Mouse (Mus musculus) T-cell, adult 66 days (primary cell): Measurements from ENCODE around the gene Gm28053. TPM values are rescaled to one million over a fixed set of nuclear protein-coding genes. Genes with fewer than 3 reads are reported as not detected.

Experiments
- total RNA-seq, 2 experiments: library from RNA; stranded (reverse); gene quantifications; 3 replicates in 1 of 2; 4 replicates in 1 of 2; pipeline ENCODE4 v1.2.4; 2023

The Gm28053 gene
- 10 to 100 TPM; 10.8 to 18.8 TPM for total RNA-seq

GRCm38 (mm10) chr6:48718455-48718854 is at the start of gene Gm28053, which contains the start of gene Gimap7:
TSS of gene Gm28053 (plus strand) at chr6:48718607.
TSS of gene Gimap7 (plus strand) at chr6:48718621.

DNA sequence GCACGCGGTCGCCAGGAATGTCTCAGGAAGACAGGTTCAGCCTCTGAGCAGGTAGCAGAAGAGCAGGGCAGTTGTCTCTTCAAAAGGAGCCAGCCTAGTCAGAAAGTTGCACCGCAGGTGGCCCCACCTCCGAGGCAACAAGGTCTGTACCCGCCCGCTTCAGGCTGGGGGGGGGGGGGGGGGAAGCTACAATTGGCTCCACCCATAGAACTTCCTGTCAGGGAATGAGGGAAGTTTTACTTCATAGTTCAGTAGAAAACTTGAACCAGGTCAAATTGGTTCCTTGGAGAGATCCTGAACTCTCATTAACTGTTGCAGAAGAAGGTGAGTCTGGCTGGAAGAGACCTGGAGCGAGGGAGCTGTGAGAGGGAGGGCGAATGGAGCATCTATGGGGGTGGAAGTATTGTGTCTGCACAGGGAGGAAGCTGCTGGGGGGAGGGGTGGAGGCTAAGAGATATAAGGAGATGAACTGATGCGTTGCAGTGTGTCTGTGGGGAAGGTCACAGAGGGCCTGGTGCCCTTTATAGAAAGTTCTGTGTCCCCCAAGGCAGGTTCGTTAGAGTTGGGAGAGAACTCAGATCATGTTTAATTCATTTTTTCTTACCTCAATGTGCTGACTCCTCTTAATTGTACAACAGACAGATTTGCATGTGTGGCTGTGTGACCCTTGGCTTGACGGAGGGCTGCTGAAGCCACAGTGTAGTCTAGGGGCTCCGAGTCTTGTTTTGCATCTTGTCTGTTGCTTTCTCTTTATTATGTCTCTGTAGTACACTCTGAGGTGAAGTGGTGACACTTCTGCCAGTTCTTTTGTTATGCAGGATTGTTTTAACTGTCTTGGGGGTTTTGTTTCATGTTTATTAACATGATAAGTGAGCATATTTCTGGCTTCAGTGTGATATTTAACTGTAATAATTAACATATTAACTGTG is 42.2 kb upstream of the Gm28053 start, which contains the start of gene Gimap9:
Gimap9 (plus strand) TSS at position 199 of the 929 bp plus-strand sequence.

GRCm38 (mm10) chr6:48684319-48684718 is 34.1 kb upstream of the Gm28053 start, which contains the start of gene Gimap4:
TSS of gene Gimap4 (plus strand) at chr6:48684549.

GRCm38 (mm10) chr6:48738961-48739779 is 20.8 kb downstream of the Gm28053 start, which contains the start of gene Gimap1:
TSS of gene Gimap1 (plus strand) at chr6:48739054.

DNA sequence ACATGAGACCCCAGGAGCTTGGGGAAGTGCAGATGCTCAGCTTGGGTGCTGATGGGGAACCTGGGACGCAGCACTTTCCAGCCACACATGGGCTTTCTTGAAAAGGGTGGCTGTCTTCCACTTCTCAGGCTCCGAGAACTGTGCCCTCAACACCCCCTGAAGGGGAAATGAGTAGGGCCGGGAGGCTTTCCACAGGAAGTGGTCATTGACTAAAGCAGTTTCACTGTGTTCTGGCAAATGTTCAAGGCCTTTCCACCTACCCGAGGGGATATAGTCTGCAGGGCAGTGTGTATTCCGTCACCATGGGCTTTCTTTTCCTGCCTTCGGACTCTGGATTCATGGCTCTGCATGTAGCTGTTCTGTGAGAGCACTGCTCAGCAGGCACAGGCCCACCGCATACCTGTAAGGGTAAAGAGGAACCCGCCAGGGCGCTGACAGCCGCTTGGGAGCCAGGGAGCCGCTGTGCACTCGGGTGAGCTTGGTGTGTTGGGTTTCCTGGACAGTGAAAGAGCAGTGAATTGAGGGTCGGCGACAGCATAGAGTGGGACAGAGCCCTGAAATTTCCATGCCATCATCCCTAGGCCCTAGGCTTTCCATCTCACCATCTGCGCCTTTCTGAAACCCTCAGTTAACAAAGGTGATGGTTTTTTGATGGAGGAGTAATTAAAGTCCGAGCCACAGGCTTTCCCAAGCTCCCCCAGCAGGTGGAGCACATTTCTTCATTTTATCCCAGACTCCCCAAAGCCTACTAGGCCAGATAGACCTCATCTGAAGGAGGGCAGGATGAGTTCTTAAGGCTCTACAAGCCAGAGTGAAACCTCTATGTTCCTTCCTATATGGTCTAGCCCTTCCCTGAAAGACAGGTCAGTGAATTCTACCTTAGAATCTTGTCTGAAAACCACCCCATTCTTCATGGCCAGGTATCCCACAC is 27.8 kb downstream of the Gm28053 start, which contains the start of gene Gimap5:
Gimap5 (plus strand) TSS at position 239 of the 931 bp plus-strand sequence.

DNA sequence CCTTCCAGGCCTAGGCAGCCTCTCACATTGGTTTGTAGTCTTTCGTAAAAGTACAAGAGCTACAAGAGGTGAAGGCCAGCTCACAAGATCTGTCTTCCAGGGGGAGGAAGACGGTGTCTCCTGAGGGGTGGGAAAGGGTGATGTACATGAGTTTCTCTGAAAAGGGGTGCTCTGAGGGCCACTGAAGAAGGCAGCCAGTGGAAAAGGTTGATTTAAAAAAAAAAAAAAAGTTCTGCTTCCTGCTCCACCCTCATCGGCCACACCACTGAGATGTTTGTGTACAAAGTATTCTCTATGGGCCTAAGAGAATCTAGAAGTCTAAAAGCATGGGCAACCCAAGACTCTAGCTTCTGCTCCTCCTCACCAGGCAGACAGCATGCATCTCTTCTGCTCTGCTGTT is 52.3 kb downstream of the Gm28053 start, which contains the start of gene Gimap3:
Gimap3 (minus strand) TSS at position 156 of the 400 bp plus-strand sequence.

Other genes with a start within 250 kb of the Gm28053 start
- 1 to 10 TPM in 1 of 2 experiments, under 1 TPM in 1; 0.92 to 1.3 TPM for gene Atp6v0e2, start 181.0 kb upstream of the Gm28053 start, total RNA-seq
- gene Lrrc61, start 163.8 kb upstream of the Gm28053 start, total RNA-seq, result 10 to 100 TPM; 47.2 to 48.8 TPM
- not detected for gene Rarres2, start 145.8 kb upstream of the Gm28053 start, total RNA-seq
- gene Gm45021, start 129.0 kb upstream of the Gm28053 start, total RNA-seq, result not detected
- 1 to 10 TPM; 2.0 to 2.4 TPM for gene Repin1, start 124.7 kb upstream of the Gm28053 start, total RNA-seq
- gene Gm44965, start 124.7 kb upstream of the Gm28053 start, total RNA-seq, result 1 to 10 TPM in 1 of 2 experiments, not detected in 1; 2.6 TPM
- 1 to 10 TPM; 4.7 to 5.6 TPM for gene Zfp775, start 116.5 kb upstream of the Gm28053 start, total RNA-seq
- gene AI854703, start 91.8 kb upstream of the Gm28053 start, total RNA-seq, result 1 to 10 TPM in 1 of 2 experiments, under 1 TPM in 1; 0.92 to 1.3 TPM
- gene Gimap8, start 71.4 kb upstream of the Gm28053 start, total RNA-seq, result 100 to 1,000 TPM; 131 to 163 TPM
- gene Gimap9, start 42.5 kb upstream of the Gm28053 start, total RNA-seq, result 100 to 1,000 TPM; 123 to 132 TPM
- gene Gimap4, start 34.1 kb upstream of the Gm28053 start, total RNA-seq, result 100 to 1,000 TPM; 291 to 421 TPM
- gene Gimap6, start 10.4 kb upstream of the Gm28053 start, total RNA-seq, result 1,000 to 10,000 TPM; 1,277 to 1,347 TPM
- gene Gimap7, start within 50 bp of the Gm28053 start, total RNA-seq, result 10 to 100 TPM; 40.2 to 63.2 TPM
- gene Gimap1, start 20.4 kb downstream of the Gm28053 start, total RNA-seq, result 100 to 1,000 TPM; 142 to 153 TPM
- gene Gimap5, start 27.6 kb downstream of the Gm28053 start, total RNA-seq, result 100 to 1,000 TPM; 137 to 160 TPM
- gene Gimap3, start 52.2 kb downstream of the Gm28053 start, total RNA-seq, result 100 to 1,000 TPM; 434 to 577 TPM
- 1 to 10 TPM; 3.5 to 8.8 TPM for gene Tmem176a, start 122.3 kb downstream of the Gm28053 start, total RNA-seq
- gene Tmem176b, start 122.9 kb downstream of the Gm28053 start, total RNA-seq, result 10 to 100 TPM in 1 of 2 experiments, 1 to 10 TPM in 1; 8.7 to 10.5 TPM
- not detected for gene Aoc1, start 154.3 kb downstream of the Gm28053 start, total RNA-seq
- not detected for gene 1600015I10Rik, start 211.3 kb downstream of the Gm28053 start, total RNA-seq